Mouse (Mus musculus): ENCODE data around the gene Acd. TPM values are rescaled to one million over a fixed set of nuclear protein-coding genes. Genes with fewer than 3 reads are reported as not detected.
A peak's percentile ranks its signal among the peaks of the same experiment; 100 is the strongest.

Acd gene
- total RNA-seq (2021): 1 to 10 TPM; 4.2 to 5.3 TPM
- long read RNA-seq, experiment 1, transcript Acd-201 (11 exons, 3,154 nt): major isoform, 9 of 12 reads
- long read RNA-seq, experiment 1, partial matches to known transcripts: 0 of 12 reads
- long read RNA-seq, experiment 1, other reads (novel, unspliced or antisense): 3 of 12 reads
- long read RNA-seq, experiment 2, transcript Acd-201 (11 exons, 3,154 nt): major isoform, 7 of 11 reads
- long read RNA-seq, experiment 2, partial matches to known transcripts: 1 of 11 reads
- long read RNA-seq, experiment 2, other reads (novel, unspliced or antisense): 3 of 11 reads

- TF ChIP-seq CTCF (IDR thresholded peaks at IDR 0.05): no peak
- intact Hi-C loops (cut with DNase I): no loop called here
These were observed at the start of gene Acd, which contains the start of gene Pard6a for GRCm38 (mm10) chr8:105700966-105701824. Gene Acd (minus strand): TSS chr8:105701102. Gene Pard6a (plus strand): TSS chr8:105701148.

GRCm38 (mm10) chr8:105750606-105751005, 49.7 kb upstream of the Acd start:
- intact Hi-C loops (cut with DNase I): no loop called here
- TF ChIP-seq CTCF (IDR thresholded peaks at IDR 0.05): no peak
- Histone ChIP-seq H3K4me3 (peak overlapping the region; percentile 31), H3K27ac (peak overlapping the region; percentile 33)
- DNase-seq: peak; percentile 64

More at GRCm38 (mm10) chr8:105700966-105701824, at the start of gene Acd, which contains the start of gene Pard6a:
- peak; percentile 97 for DNase-seq
- H3K27ac ChIP-seq: peak within 1 kb of the TSS; percentile 95
- peak within 1 kb of the TSS; percentile 87 for H3K4me3 ChIP-seq

- Histone ChIP-seq H3K4me3 (peak overlapping the region; percentile 41), H3K27ac (peak overlapping the region; percentile 90)
- intact Hi-C loops (cut with DNase I): no loop called here
- no peak for DNase-seq
- no peak for TF ChIP-seq CTCF (IDR thresholded peaks at IDR 0.05)
These were observed 42.4 kb upstream of the Acd start for GRCm38 (mm10) chr8:105743301-105743700.

GRCm38 (mm10) chr8:105739216-105739615, 38.3 kb upstream of the Acd start:
- peak; percentile 67 for DNase-seq
- TF ChIP-seq CTCF (IDR thresholded peaks at IDR 0.05): no peak
- peak overlapping the region; percentile 76 for H3K27ac ChIP-seq
- intact Hi-C loops (cut with DNase I): no loop called here
- H3K4me3 ChIP-seq: no peak overlapping the region

- H3K4me3 ChIP-seq: no peak overlapping the region
- no peak for DNase-seq
- no peak overlapping the region for H3K27ac ChIP-seq
- intact Hi-C loops (cut with DNase I): no loop called here
- no peak for TF ChIP-seq CTCF (IDR thresholded peaks at IDR 0.05)
These were observed 31.3 kb upstream of the Acd start for GRCm38 (mm10) chr8:105732186-105732585.

GRCm38 (mm10) chr8:105727397-105728124, 26.7 kb upstream of the Acd start:
- peak overlapping the region; percentile 87 for H3K27ac ChIP-seq
- peak; percentile 53 for DNase-seq
- intact Hi-C loops (cut with DNase I): no loop called here
- peak overlapping the region; percentile 63 for H3K4me3 ChIP-seq
- TF ChIP-seq CTCF (IDR thresholded peaks at IDR 0.05): no peak

GRCm38 (mm10) chr8:105725726-105726125, 24.8 kb upstream of the Acd start:
- intact Hi-C loops (cut with DNase I): no loop called here
- no peak for DNase-seq
- Histone ChIP-seq H3K27ac (no peak overlapping the region), H3K4me3 (no peak overlapping the region)
- TF ChIP-seq CTCF (IDR thresholded peaks at IDR 0.05): no peak

GRCm38 (mm10) chr8:105722861-105723260, 22.0 kb upstream of the Acd start:
- H3K4me3 ChIP-seq: no peak overlapping the region
- DNase-seq: no peak
- no peak overlapping the region for H3K27ac ChIP-seq
- TF ChIP-seq CTCF (IDR thresholded peaks at IDR 0.05): no peak
- intact Hi-C loops (cut with DNase I): no loop called here

GRCm38 (mm10) chr8:105719637-105720036, 18.7 kb upstream of the Acd start:
- no peak for DNase-seq
- H3K4me3 ChIP-seq: no peak overlapping the region
- TF ChIP-seq CTCF (IDR thresholded peaks at IDR 0.05): no peak
- intact Hi-C loops (cut with DNase I): no loop called here
- peak overlapping the region; percentile 58; the same call in 1 of the 2 replicates for H3K27ac ChIP-seq

GRCm38 (mm10) chr8:105716302-105716945, 15.5 kb upstream of the Acd start:
- no peak overlapping the region for H3K27ac ChIP-seq
- no peak for DNase-seq
- no peak for TF ChIP-seq CTCF (IDR thresholded peaks at IDR 0.05)
- intact Hi-C loops (cut with DNase I): no loop called here
- no peak overlapping the region for H3K4me3 ChIP-seq

GRCm38 (mm10) chr8:105715042-105715441, 14.1 kb upstream of the Acd start:
- DNase-seq: no peak
- H3K4me3 ChIP-seq: no peak overlapping the region
- no peak for TF ChIP-seq CTCF (IDR thresholded peaks at IDR 0.05)
- H3K27ac ChIP-seq: peak overlapping the region; percentile 66
- intact Hi-C loops (cut with DNase I): loop anchor here (2.0 kb wide), 2 partner anchors 74 to 116 kb away; no protein-coding TSS in a partner anchor

- TF ChIP-seq CTCF (IDR thresholded peaks at IDR 0.05): peak; percentile 94
- Histone ChIP-seq H3K4me3 (no peak overlapping the region), H3K27ac (peak overlapping the region; percentile 66; the same call in 1 of the 2 replicates)
- peak; percentile 91 for DNase-seq
- intact Hi-C loops (cut with DNase I): loop anchor here (1.0 to 5.0 kb wide), 5 partner anchors 58 to 308 kb away; no protein-coding TSS in a partner anchor
These were observed 13.2 kb upstream of the Acd start for GRCm38 (mm10) chr8:105714139-105714538.

Measured in gastrocnemius, adult 2 months (tissue).